Mouse (Mus musculus): ENCODE data around the gene Odf3. TPM values are rescaled to one million over a fixed set of nuclear protein-coding genes. Genes with fewer than 3 reads are reported as not detected.

The Odf3 gene
- polyA plus RNA-seq, 1 experiment from 2014 or later = not detected

DNA sequence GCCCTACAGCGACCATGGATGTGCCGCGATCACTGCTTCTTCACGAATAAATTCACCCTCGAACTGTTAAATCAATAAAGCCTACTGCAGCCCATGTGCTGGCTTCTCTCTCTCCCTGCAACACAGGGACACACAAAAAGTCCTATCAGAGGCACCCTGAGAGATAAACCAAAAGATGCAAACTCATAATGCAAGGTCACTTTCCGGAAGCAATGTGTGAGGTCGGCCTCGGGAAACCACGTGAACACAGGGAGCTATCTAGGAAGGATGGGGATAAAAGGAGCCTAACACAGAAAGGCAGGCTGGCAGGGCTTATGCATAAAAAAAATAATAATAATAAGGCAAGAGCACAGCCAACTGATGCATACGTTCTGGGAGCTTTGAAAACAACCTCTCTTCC, 929 bp upstream of the Odf3 start:
- Histone ChIP-seq H3K4me3 (replicated peaks) (no peak overlapping the region), H3K27me3 (replicated peaks) (0 out of 2 replicates have a peak, but pooled peaks cover 6% of the 10 kb centered on the region), H3K9me3 (no peaks in the 10 kb centered on the region), H3K4me2 (no peak overlapping the region), H3K27ac (no peak overlapping the region), H3K4me1 (0 out of 2 replicates have a peak, but pooled peaks cover 2% of the 10 kb centered on the region), H3K36me3 (0 out of 2 replicates have a peak, but pooled peaks cover 3% of the 10 kb centered on the region), H3K9ac (no peak overlapping the region)
- ATAC-seq (ENCODE audit: insufficient read depth, low FRiP score, low read depth) = no peak
- WGBS = 78% methylated on average over 10 of the region's 10 CpGs

GRCm38 (mm10) chr7:140848591-140848990, 986 bp downstream of the Odf3 start:
- no peak overlapping the region for H3K9ac ChIP-seq

DNA sequence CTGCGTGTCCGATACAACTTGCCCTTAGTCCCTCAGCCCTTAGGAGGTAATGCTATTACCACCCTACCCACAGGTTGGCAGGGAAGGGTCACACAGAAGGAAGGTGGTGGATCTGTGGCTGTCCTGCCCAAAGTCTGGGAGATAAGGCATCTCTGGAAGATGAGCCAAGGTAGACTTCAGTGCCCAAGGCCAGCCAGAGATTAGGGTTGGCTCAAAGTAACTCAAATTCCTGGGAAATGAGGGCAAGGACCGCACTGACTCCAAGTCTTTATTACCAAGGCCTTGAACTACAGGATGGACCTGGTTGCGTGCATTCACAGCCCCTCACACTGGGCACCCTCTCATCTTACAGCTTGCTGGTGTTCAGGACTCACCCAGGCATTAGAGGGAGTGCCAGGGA, 4.3 kb downstream of the Odf3 start:
- 90% methylated on average over 4 of the region's 4 CpGs for WGBS
- H3K36me3 ChIP-seq = peaks cover 29% of the 10 kb centered on the region
- no peaks in the 10 kb centered on the region for H3K27me3 ChIP-seq (replicated peaks)

More at GRCm38 (mm10) chr7:140848591-140848990, 986 bp downstream of the Odf3 start:
- H3K9me3 ChIP-seq = no peaks in the 10 kb centered on the region
- WGBS = 88% methylated on average over 10 of the region's 10 CpGs
- ATAC-seq (ENCODE audit: insufficient read depth, low FRiP score, low read depth) = no peak
- H3K4me3 ChIP-seq (replicated peaks) = no peak overlapping the region
- no peaks in the 10 kb centered on the region for H3K4me1 ChIP-seq
- peaks cover 21% of the 10 kb centered on the region for H3K36me3 ChIP-seq
- no peak overlapping the region for H3K27ac ChIP-seq
- 0 out of 2 replicates have a peak, but pooled peaks cover 3% of the 10 kb centered on the region for H3K27me3 ChIP-seq (replicated peaks)
- H3K4me2 ChIP-seq = no peak overlapping the region

DNA sequence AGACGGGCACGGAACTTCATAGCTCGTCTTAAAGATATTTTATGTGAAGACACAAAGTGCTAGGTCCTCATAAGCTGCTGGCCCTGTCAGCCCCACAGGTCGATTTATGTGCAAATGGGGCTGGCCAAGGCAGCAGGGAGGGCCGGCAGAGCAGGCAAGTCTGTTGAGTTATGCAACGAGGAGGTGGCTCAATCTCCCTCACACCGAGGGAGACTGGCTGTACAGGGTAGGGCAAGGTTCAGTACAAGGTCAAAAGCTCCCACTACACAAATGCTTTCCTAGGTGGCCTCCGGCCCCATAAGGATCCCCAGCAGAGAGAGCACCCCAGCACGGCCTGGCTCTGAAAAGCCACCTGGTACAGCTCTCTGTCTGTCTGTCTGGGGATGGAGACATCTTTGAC, 5.8 kb downstream of the Odf3 start:
- H3K4me1 ChIP-seq = peaks cover 16% of the 10 kb centered on the region
- no peaks in the 10 kb centered on the region for H3K9me3 ChIP-seq
- WGBS = 80% methylated on average over 9 of the region's 9 CpGs
- H3K4me2 ChIP-seq = no peak overlapping the region
- no peak overlapping the region for H3K4me3 ChIP-seq (replicated peaks)
- ATAC-seq (ENCODE audit: insufficient read depth, low FRiP score, low read depth) = no peak
- no peak overlapping the region for H3K9ac ChIP-seq
- no peak overlapping the region for H3K27ac ChIP-seq
- H3K36me3 ChIP-seq = peaks cover 29% of the 10 kb centered on the region
- no peaks in the 10 kb centered on the region for H3K27me3 ChIP-seq (replicated peaks)

More for the DNA sequence above, 4.3 kb downstream of the Odf3 start:
- Histone ChIP-seq H3K9me3 (no peaks in the 10 kb centered on the region), H3K9ac (no peak overlapping the region), H3K4me1 (peaks cover 10% of the 10 kb centered on the region), H3K4me3 (replicated peaks) (no peak overlapping the region), H3K27ac (no peak overlapping the region), H3K4me2 (no peak overlapping the region)
- ATAC-seq (ENCODE audit: insufficient read depth, low FRiP score, low read depth) = no peak

DNA sequence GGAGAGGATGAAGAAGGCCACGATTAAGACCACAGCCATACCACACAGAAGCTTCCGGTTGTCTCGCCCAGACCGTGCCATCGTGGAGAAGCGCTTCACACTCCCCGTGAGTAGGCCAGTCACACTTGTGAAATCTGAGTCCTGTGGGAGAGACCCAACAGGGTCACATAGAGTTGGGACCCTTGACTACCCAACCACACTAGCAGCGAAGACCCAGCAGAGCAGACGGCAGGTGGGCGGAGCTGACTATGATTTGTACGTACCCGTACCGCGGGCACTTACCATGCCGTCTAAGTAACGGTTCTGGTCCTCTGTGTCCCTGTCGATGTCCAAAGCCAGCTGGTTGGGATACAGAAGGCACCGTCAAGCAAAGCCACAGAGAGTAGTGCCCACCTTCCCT, 6.9 kb downstream of the Odf3 start:
- Histone ChIP-seq H3K4me3 (replicated peaks) (no peak overlapping the region), H3K4me1 (peaks cover 27% of the 10 kb centered on the region), H3K27ac (no peak overlapping the region), H3K9me3 (no peaks in the 10 kb centered on the region), H3K9ac (no peak overlapping the region), H3K27me3 (replicated peaks) (no peaks in the 10 kb centered on the region), H3K4me2 (no peak overlapping the region), H3K36me3 (peaks cover 37% of the 10 kb centered on the region)
- 94% methylated on average over 18 of the region's 18 CpGs for WGBS
- no peak for ATAC-seq (ENCODE audit: insufficient read depth, low FRiP score, low read depth)

DNA sequence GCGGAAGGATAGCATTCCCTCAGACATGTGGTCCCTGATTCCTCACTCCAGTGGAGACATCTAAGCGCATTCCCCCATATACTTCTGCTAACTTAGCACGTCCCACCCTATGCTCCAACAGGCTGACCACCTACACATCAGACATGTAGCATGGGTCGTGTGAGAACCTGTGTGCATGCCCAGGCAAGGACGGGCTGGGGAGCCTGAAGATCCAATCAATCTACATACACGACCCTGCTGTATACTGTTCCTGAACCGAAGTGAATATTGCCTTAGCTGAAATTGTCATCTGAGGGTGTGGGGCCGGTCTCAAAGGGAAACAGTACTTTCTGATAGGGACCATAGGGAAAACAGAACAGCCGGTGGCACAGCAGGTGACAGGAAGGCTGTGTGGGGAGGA, 7.6 kb downstream of the Odf3 start:
- Histone ChIP-seq H3K4me1 (peaks cover 27% of the 10 kb centered on the region), H3K27ac (0 out of 2 replicates have a peak overlapping the region, but pooled peaks have one; percentile 98), H3K36me3 (peaks cover 43% of the 10 kb centered on the region), H3K4me2 (peak overlapping the region; percentile 99), H3K9me3 (no peaks in the 10 kb centered on the region), H3K9ac (peak overlapping the region; percentile 55), H3K27me3 (replicated peaks) (no peaks in the 10 kb centered on the region), H3K4me3 (replicated peaks) (peak overlapping the region; percentile 67)
- ATAC-seq (ENCODE audit: insufficient read depth, low FRiP score, low read depth) = no peak
- 68% methylated on average over 9 of the region's 9 CpGs for WGBS

GRCm38 (mm10) chr7:140855860-140856784, 8.5 kb downstream of the Odf3 start, which contains the start of gene Gm45785:
TSS of gene Gm45785 (minus strand) at chr7:140856331.
- H3K4me1 ChIP-seq = peaks cover 27% of the 10 kb centered on the region
- peak within 1 kb of the TSS; percentile 73 for H3K9ac ChIP-seq
- peak within 1 kb of the TSS; percentile 98 for H3K27ac ChIP-seq
- peak within 1 kb of the TSS; percentile 99 for H3K4me2 ChIP-seq
- peak within 1 kb of the TSS; percentile 67 for H3K4me3 ChIP-seq (replicated peaks)
- H3K36me3 ChIP-seq = peaks cover 50% of the 10 kb centered on the region
- under 1% methylated on average over 51 of the region's 51 CpGs for WGBS
- H3K9me3 ChIP-seq = no peaks in the 10 kb centered on the region
- peak; percentile 86 for ATAC-seq (ENCODE audit: insufficient read depth, low FRiP score, low read depth)
- no peaks in the 10 kb centered on the region for H3K27me3 ChIP-seq (replicated peaks)

GRCm38 (mm10) chr7:140856785-140857549, 9.4 kb downstream of the Odf3 start, which contains the start of gene Ric8a:
TSS of gene Ric8a (plus strand) at chr7:140856957.
- peak within 1 kb of the TSS; percentile 99 for H3K4me2 ChIP-seq
- H3K9me3 ChIP-seq = no peaks in the 10 kb centered on the region
- peak within 1 kb of the TSS; percentile 98 for H3K27ac ChIP-seq
- under 1% methylated on average over 50 of the region's 50 CpGs for whole genome bisulfite sequencing
- peaks cover 52% of the 10 kb centered on the region for H3K36me3 ChIP-seq
- peak within 1 kb of the TSS; percentile 67 for H3K4me3 ChIP-seq (replicated peaks)
- peak within 1 kb of the TSS; percentile 73 for H3K9ac ChIP-seq
- H3K27me3 ChIP-seq (replicated peaks) = no peaks in the 10 kb centered on the region
- peaks cover 27% of the 10 kb centered on the region for H3K4me1 ChIP-seq
- ATAC-seq (ENCODE audit: insufficient read depth, low FRiP score, low read depth) = peak; percentile 86

- Histone ChIP-seq H3K4me3 (replicated peaks) (peak within 1 kb of the TSS; percentile 67), H3K27me3 (replicated peaks) (no peaks in the 10 kb centered on the region), H3K9me3 (no peaks in the 10 kb centered on the region), H3K4me2 (peak within 1 kb of the TSS; percentile 99), H3K27ac (peak within 1 kb of the TSS; percentile 98), H3K4me1 (peaks cover 27% of the 10 kb centered on the region), H3K36me3 (peaks cover 52% of the 10 kb centered on the region), H3K9ac (peak within 1 kb of the TSS; percentile 73)
- WGBS = 31% methylated on average over 40 of the region's 40 CpGs
- 0 out of 2 replicates have a peak, but pooled peaks have one; percentile 2 for ATAC-seq (ENCODE audit: insufficient read depth, low FRiP score, low read depth)
Measured at GRCm38 (mm10) chr7:140857550-140858505, 10.2 kb downstream of the Odf3 start, which contains the start of gene Bet1l. TSS of gene Bet1l (minus strand) at chr7:140857577.

DNA sequence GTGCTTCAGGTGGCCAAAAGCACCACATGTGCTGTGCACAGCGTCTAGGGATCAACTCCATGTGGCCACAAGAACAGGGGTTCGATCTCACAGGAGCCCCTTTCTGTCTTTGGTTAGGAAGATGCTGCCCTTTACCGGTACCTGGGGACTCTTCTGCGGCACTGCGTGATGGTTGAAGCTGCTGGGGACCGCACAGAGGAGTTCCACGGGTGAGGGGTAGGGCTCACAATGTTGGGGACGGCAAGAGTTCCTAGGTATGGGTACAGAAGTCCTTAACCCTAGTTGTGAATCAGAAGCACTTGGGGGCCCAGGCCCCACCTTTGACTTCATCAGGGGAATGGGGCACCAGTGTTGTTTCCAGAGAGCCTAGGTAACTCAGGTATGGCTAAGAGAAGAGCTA, 11.1 kb downstream of the Odf3 start:
- Histone ChIP-seq H3K9ac (no peak overlapping the region), H3K27ac (no peak overlapping the region), H3K4me1 (peaks cover 27% of the 10 kb centered on the region), H3K4me2 (peak overlapping the region; percentile 99), H3K36me3 (peaks cover 50% of the 10 kb centered on the region), H3K9me3 (no peaks in the 10 kb centered on the region), H3K4me3 (replicated peaks) (peak overlapping the region; percentile 67), H3K27me3 (replicated peaks) (no peaks in the 10 kb centered on the region)
- 93% methylated on average over 8 of the region's 8 CpGs for WGBS
- ATAC-seq (ENCODE audit: insufficient read depth, low FRiP score, low read depth) = no peak

DNA sequence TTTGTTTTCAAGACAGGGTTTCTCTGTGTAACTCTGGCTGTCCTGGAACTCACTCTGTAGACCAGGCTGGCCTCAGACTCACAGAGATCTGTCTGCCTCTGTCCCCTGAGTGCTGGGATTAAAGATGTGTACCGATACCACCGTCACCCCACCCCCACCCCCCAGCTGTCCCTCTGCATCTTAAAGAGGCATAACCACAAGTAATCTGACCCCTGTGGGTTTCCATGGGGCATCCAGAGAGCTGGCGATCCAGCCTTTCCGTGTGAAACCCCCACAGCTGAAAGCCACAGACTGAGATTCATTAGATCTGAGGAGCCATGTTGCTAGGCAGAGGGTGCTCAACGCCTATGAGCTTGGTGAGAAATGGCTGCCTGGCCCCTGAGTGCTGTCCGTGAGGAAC, 12.4 kb downstream of the Odf3 start:
- no peak for ATAC-seq (ENCODE audit: insufficient read depth, low FRiP score, low read depth)
- Histone ChIP-seq H3K9me3 (no peaks in the 10 kb centered on the region), H3K4me2 (no peak overlapping the region), H3K4me1 (peaks cover 23% of the 10 kb centered on the region), H3K27ac (no peak overlapping the region), H3K36me3 (peaks cover 48% of the 10 kb centered on the region), H3K9ac (no peak overlapping the region), H3K27me3 (replicated peaks) (no peaks in the 10 kb centered on the region), H3K4me3 (replicated peaks) (no peak overlapping the region)
- WGBS = 69% methylated on average over 6 of the region's 6 CpGs

Data from stomach, embryonic 15.5 days (tissue).